Mouse (Mus musculus) embryonic facial prominence, embryonic 14.5 days (tissue): ENCODE results near the gene Pdzd8. TPM values are rescaled to one million over a fixed set of nuclear protein-coding genes. Genes with fewer than 3 reads are reported as not detected.

ENCODE experiments used
- ATAC-seq: fragments of 200-750 bp; cut with Nextera tagmentation; 2 replicates; pipeline ENCODE4 v1.8.0; 2017; ENCODE audit warnings: low read depth, moderate number of reproducible peaks, moderate TSS enrichment
- DNase-seq: peaks from one replicate; pipeline ENCODE4 v3.0.0-alpha.2; 2015; ENCODE audit warnings: low spot score
- H3K27ac ChIP-seq: fragments of 300-500 bp; sonication (generic); replicated peaks from 2 replicates; pipeline ENCODE4 v1.5.1; 2014; ENCODE audit warnings: low read depth, mild to moderate bottlenecking, low read length, moderate library complexity
- H3K27me3 ChIP-seq: fragments of 300-500 bp; sonication (generic); replicated peaks from 2 replicates; pipeline ENCODE4 v1.6.1; 2014; ENCODE audit warnings: low read length; ENCODE audit not compliant: control insufficient read depth, insufficient read depth
- H3K36me3 ChIP-seq: fragments of 300-500 bp; sonication (generic); 2 replicates; pipeline ENCODE4 v1.6.1; 2014; ENCODE audit warnings: low read length, mixed read lengths; ENCODE audit not compliant: control insufficient read depth, insufficient read depth
- H3K4me1 ChIP-seq: fragments of 300-500 bp; sonication (generic); 2 replicates; pipeline ENCODE4 v1.6.1; 2014; ENCODE audit warnings: antibody characterized with exemption, low read length; ENCODE audit not compliant: control insufficient read depth, insufficient read depth
- H3K4me2 ChIP-seq: fragments of 300-500 bp; sonication (generic); 2 replicates; pipeline ENCODE4 v1.6.1; 2014; ENCODE audit warnings: low read depth, mild to moderate bottlenecking, low read length, moderate library complexity, mixed read lengths
- H3K4me3 ChIP-seq: fragments of 300-500 bp; sonication (generic); 2 replicates; pipeline ENCODE4 v1.5.1; 2014; ENCODE audit warnings: low read depth, mild to moderate bottlenecking, low read length
- H3K9ac ChIP-seq: fragments of 300-500 bp; sonication (generic); 2 replicates; pipeline ENCODE4 v1.6.1; 2014; ENCODE audit warnings: low read depth, mild to moderate bottlenecking, low read length, moderate library complexity, mixed read lengths
- H3K9me3 ChIP-seq: fragments of 300-500 bp; sonication (generic); 2 replicates; pipeline ENCODE4 v1.6.1; 2016; ENCODE audit warnings: low read length; ENCODE audit not compliant: control insufficient read depth
- WGBS: fragments of 180-500 bp; shearing (Covaris S2); extraction: QIAGEN DNeasy Blood & Tissue Kit; methylation state at CpG from one replicate; pipeline ENCODE4 v1.1.7; 2014; 5-methylcytosine and 5-hydroxymethylcytosine counted together
- polyA plus RNA-seq: library from polyadenylated mRNA; unstranded; fragments of >200 nt; fragmentation: Nextera tagmentation; extraction: Ambion mirVana; gene quantifications from 2 replicates; pipeline ENCODE4 v1.2.1, GENCODE M21; 2014

The Pdzd8 gene
- polyA plus RNA-seq, 1 experiment from 2014 or later, result 15.1 TPM

- peak; percentile 7 for DNase-seq
- H3K27ac ChIP-seq, result no peak overlapping the region
Measured at GRCm38 (mm10) chr19:59280841-59281240, 64.7 kb downstream of the Pdzd8 start.

GRCm38 (mm10) chr19:59276354-59276753 is 69.2 kb downstream of the Pdzd8 start:
- 66% methylated on average over 7 of the region's 7 CpGs for WGBS
- DNase-seq (no peak), ATAC-seq (no peak)
- H3K9me3 ChIP-seq, result no peaks in the 10 kb centered on the region
- no peaks in the 10 kb centered on the region for H3K4me1 ChIP-seq
- no peak overlapping the region for H3K27ac ChIP-seq
- no peak overlapping the region for H3K4me2 ChIP-seq
- no peaks in the 10 kb centered on the region for H3K27me3 ChIP-seq
- no peak overlapping the region for H3K9ac ChIP-seq
- no peaks in the 10 kb centered on the region for H3K36me3 ChIP-seq
- H3K4me3 ChIP-seq, result no peak overlapping the region

More at GRCm38 (mm10) chr19:59280841-59281240, 64.7 kb downstream of the Pdzd8 start:
- no peak overlapping the region for H3K4me3 ChIP-seq
- H3K9me3 ChIP-seq, result no peaks in the 10 kb centered on the region
- H3K9ac ChIP-seq, result no peak overlapping the region
- no peaks in the 10 kb centered on the region for H3K27me3 ChIP-seq
- H3K4me1 ChIP-seq, result no peaks in the 10 kb centered on the region
- H3K36me3 ChIP-seq, result no peaks in the 10 kb centered on the region
- no peak overlapping the region for H3K4me2 ChIP-seq
- ATAC-seq, result no peak

- Histone ChIP-seq H3K9ac (no peak overlapping the region), H3K36me3 (no peaks in the 10 kb centered on the region), H3K4me2 (no peak overlapping the region), H3K27me3 (no peaks in the 10 kb centered on the region), H3K4me3 (no peak overlapping the region), H3K9me3 (no peaks in the 10 kb centered on the region), H3K4me1 (no peaks in the 10 kb centered on the region), H3K27ac (no peak overlapping the region)
- WGBS, result 81% methylated on average over 7 of the region's 7 CpGs
- ATAC-seq (no peak), DNase-seq (no peak)
Measured at GRCm38 (mm10) chr19:59273190-59273589, 72.4 kb downstream of the Pdzd8 start.

DNA sequence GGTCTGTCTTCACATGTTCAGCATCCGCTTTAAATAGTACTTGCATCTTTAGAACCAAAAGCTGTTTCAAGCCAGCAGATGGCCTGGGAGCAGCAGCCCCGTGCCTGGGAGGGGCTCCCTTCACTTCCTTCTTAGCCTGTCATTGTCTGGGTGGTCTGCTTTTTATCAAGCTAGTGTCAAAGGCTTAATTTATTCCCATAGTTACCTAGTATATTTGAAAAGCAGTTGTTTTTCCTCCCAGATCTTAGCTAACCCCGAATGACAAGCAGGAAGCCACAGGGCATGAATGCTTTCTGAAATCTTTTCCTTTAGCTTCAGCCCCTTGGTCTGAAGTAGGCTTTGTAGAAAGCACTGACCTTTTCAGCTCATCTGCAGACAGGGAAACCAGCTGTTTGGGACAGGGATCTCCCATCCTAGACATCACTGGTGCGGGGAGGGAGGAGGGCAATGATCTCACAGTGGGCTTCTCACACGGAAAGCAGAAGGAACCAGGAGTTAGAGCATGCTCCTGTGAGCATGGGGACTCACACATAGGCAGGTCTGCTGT is 78.1 kb downstream of the Pdzd8 start:
- no peak overlapping the region for H3K4me2 ChIP-seq
- ATAC-seq (peak; percentile 44; the same call in 1 of the 2 replicates), DNase-seq (peak; percentile 58)
- H3K27me3 ChIP-seq, result 0 out of 2 replicates have a peak, but pooled peaks cover 5% of the 10 kb centered on the region
- H3K9me3 ChIP-seq, result no peaks in the 10 kb centered on the region
- no peak overlapping the region for H3K4me3 ChIP-seq
- no peak overlapping the region for H3K9ac ChIP-seq
- 28% methylated on average over 5 of the region's 5 CpGs for WGBS
- no peaks in the 10 kb centered on the region for H3K36me3 ChIP-seq
- 0 out of 2 replicates have a peak, but pooled peaks cover 6% of the 10 kb centered on the region for H3K4me1 ChIP-seq
- H3K27ac ChIP-seq, result 0 out of 2 replicates have a peak overlapping the region, but pooled peaks have one; percentile 35

DNA sequence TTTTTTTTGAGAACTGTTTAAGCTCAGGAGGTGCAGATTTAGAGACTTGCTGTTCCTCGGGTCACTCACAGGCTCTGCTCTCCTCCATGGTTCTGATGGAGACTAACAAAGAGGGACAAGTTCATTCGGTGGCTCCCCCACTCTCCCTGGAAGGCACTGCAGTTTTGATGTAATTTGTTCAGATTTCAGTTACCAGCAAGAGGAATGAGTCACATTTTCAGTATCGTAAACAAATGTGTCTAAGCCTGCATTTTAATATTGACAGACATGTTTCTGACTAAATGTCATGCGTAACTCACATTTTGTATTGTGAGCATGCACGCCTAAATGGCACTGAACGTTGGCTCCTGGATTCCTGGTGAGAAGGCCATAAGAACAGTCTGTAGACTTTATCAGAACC is 79.7 kb downstream of the Pdzd8 start:
- peaks cover 14% of the 10 kb centered on the region for H3K27me3 ChIP-seq
- H3K4me3 ChIP-seq, result no peak overlapping the region
- H3K9ac ChIP-seq, result no peak overlapping the region
- ATAC-seq (no peak), DNase-seq (no peak)
- H3K4me2 ChIP-seq, result no peak overlapping the region
- no peaks in the 10 kb centered on the region for H3K36me3 ChIP-seq
- peaks cover 11% of the 10 kb centered on the region; the same call in 1 of the 2 replicates for H3K4me1 ChIP-seq
- WGBS, result 66% methylated on average over 6 of the region's 6 CpGs
- no peak overlapping the region for H3K27ac ChIP-seq
- H3K9me3 ChIP-seq, result no peaks in the 10 kb centered on the region

DNA sequence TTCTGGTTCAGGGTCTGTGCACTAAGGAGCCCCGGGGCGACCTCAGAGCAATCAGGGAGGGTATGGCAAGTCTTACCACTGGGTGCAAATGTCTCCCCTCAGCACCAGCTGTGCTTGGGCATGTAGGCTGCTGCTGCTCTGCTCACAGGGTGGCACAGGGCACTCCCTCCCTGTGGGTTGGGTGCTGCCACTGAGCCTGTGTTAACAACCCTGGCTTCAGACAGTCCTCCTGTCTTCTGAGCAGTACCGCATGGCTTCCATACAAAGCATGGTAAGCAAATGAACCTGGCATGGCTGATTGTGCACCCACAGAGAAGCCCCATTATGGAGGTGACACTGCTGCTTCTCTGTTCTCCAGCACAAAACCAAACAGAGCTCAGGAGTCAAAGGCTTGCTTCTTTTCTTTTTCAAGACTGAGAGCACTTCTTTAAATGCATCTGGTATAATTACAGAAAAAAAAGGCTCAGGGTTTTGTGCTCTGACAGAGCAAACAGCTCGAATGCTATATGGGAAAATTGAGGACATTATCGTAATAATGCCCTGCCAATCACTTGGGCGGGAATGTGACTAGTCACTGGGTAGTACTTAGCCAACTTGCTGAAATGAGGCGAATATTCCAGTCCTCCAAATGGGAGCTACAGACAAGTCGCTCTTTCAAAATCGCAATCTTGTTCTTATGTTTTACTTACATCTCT is 80.6 kb downstream of the Pdzd8 start:
- DNase-seq (no peak), ATAC-seq (no peak)
- Histone ChIP-seq H3K4me1 (peaks cover 19% of the 10 kb centered on the region), H3K9me3 (no peaks in the 10 kb centered on the region), H3K36me3 (no peaks in the 10 kb centered on the region), H3K9ac (no peak overlapping the region), H3K27ac (no peak overlapping the region), H3K27me3 (peaks cover 23% of the 10 kb centered on the region), H3K4me3 (no peak overlapping the region), H3K4me2 (no peak overlapping the region)
- WGBS, result 59% methylated on average over 9 of the region's 9 CpGs

DNA sequence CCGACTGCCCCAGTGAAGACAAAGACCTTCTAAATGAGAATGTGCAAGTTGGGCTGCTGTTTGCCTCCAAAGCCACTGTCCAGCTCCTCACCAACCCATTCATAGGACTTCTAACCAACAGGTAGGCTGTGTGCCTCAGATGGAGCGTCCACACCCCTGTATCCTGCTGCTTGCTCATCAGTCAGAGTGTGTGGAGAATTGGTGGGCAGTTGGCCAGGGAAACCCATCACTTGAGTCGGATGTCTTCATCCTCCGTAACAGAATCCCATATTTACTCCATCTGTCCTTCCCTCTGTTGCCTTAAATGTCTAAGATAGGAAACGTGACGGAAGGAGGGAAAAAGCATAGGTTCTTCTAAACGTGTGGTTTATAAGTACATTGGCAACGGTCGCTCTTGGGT is 82.4 kb downstream of the Pdzd8 start:
- no peak overlapping the region for H3K4me3 ChIP-seq
- DNase-seq (no peak), ATAC-seq (no peak)
- H3K4me1 ChIP-seq, result peaks cover 19% of the 10 kb centered on the region
- H3K9me3 ChIP-seq, result no peaks in the 10 kb centered on the region
- H3K9ac ChIP-seq, result no peak overlapping the region
- WGBS, result 88% methylated on average over 9 of the region's 9 CpGs
- H3K27ac ChIP-seq, result no peak overlapping the region
- no peak overlapping the region for H3K4me2 ChIP-seq
- no peaks in the 10 kb centered on the region for H3K36me3 ChIP-seq
- H3K27me3 ChIP-seq, result peaks cover 23% of the 10 kb centered on the region

GRCm38 (mm10) chr19:59261604-59262003 is 84.0 kb downstream of the Pdzd8 start:
- DNase-seq (no peak), ATAC-seq (no peak)
- Histone ChIP-seq H3K4me1 (peaks cover 13% of the 10 kb centered on the region), H3K27me3 (peaks cover 23% of the 10 kb centered on the region), H3K36me3 (no peaks in the 10 kb centered on the region), H3K27ac (no peak overlapping the region), H3K4me2 (peak overlapping the region; percentile 92), H3K9me3 (no peaks in the 10 kb centered on the region), H3K4me3 (no peak overlapping the region), H3K9ac (no peak overlapping the region)
- WGBS, result 42% methylated on average over 7 of the region's 7 CpGs
